Mouse (Mus musculus): ENCODE measurements around the gene Lrrc20.
"Not testable (repeated sequence)": the region's sequence is repeated elsewhere in the genome, so short reads cannot be mapped to it uniquely, and the experiment has no call there.

The Lrrc20 gene

GRCm38 (mm10) chr10:61475594-61476439 is at the start of gene Lrrc20:
TSS of gene Lrrc20 (plus strand) at chr10:61475801.
- DNase-seq: peak; percentile 90

DNA sequence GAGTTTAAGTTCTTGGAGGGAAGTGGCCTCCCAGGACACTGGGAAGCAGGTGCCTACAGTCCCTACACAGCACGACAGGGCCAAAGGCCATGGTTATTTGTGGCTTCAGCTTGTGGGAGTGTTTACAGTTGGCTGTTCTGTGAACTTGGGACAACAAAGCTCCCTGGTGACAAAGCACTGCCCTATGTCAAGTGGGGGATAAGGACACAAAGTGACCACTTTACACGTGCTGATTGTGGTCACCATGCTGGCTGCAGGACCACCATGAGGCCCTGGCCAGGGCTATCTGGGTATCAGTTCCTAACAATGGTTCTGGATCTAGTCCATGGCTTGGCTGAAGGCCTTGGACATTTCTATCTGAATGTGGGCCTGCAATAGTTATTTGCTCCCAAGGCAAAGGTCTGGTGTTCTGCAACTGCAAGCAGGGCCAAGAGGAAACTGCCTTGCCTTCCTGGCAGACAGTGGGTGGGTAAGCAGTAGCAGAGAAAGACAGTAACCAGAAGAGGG is 49.3 kb upstream of the Lrrc20 start:
- peak; percentile 51 for DNase-seq

DNA sequence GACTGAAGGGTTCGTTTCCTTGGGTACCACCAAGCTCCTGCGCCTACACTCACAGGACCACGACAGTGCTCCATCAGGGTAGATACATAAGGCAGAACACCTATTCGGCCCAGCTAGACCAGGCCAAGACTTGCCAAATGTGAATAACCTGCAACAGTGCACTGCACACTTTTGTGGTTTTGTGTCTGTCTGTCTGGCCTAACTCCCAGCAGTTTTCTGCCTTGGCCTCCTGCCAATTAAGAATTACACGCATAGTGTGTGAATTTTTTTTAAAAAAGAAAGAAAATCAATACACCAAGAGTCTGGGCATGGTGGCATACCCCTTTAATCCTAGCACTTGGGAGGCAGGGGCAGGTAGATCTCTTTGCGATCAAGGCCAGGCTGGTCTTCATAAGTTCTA is 47.6 kb upstream of the Lrrc20 start:
- no peak for DNase-seq

GRCm38 (mm10) chr10:61428416-61428815 is 47.2 kb upstream of the Lrrc20 start:
- no peak for DNase-seq

DNA sequence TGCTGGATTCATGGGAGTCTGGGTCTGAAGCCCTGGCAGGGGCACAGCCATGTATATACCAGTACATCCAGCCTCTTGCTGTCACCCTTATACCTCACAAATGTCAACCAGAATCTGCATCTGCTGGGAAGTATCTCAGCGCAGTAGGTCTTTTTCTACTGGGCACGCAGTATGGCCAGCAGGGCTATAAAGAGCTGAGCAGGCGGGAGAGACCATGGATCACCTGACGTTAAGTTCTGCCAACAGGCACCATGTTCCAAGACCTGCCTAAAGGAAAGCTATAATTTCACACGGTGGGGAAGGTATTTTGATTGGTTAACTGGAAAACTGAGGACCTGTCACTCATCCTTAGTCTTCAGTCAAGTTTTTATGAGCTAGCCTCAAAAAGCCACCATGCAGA is 46.6 kb upstream of the Lrrc20 start:
- DNase-seq: no peak

DNA sequence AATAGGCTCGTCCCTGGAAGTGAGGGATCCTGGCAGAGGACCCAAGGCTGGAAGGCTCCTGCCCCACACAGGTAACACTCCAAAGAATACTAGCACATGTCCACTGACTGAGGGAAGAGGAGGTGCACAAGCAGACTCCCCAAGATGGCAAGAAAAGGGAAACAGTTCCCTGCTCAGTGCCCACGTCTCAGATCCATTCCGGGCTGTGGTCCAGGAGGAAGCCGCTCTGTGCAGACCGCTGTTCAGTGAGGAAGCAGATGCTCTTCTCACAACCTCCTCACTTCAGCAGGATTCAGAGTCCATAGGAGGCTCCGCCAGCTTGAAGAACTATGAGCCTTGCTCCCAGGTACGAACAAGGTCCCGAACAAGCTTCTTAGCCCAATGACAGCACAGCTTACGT is 44.2 kb upstream of the Lrrc20 start:
- DNase-seq: no peak

GRCm38 (mm10) chr10:61440202-61440800 is 35.3 kb upstream of the Lrrc20 start:
- peak; percentile 76 for DNase-seq

- DNase-seq: no peak
Observed at GRCm38 (mm10) chr10:61443456-61443855, 32.1 kb upstream of the Lrrc20 start.

DNA sequence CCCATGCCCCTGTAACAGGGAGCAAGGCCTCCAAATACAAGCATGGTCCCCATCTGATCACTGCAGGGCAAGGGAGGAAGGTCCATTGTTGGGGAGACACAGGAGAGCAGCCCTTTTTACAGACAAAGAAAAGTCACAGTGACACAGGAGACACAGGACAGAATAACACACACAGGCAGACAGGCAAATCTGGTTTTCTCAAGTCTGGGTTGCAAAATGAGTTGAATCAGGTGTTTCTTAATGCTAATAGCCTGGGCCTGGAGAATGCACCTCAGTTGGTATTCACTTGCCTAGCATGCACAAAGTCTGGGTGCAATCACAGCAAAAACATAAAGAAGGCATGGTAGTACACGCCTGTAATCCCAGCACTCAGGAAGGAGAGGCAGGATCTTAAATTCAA is 31.7 kb upstream of the Lrrc20 start:
- DNase-seq: no peak

GRCm38 (mm10) chr10:61445016-61445415 is 30.6 kb upstream of the Lrrc20 start:
- no peak for DNase-seq

DNA sequence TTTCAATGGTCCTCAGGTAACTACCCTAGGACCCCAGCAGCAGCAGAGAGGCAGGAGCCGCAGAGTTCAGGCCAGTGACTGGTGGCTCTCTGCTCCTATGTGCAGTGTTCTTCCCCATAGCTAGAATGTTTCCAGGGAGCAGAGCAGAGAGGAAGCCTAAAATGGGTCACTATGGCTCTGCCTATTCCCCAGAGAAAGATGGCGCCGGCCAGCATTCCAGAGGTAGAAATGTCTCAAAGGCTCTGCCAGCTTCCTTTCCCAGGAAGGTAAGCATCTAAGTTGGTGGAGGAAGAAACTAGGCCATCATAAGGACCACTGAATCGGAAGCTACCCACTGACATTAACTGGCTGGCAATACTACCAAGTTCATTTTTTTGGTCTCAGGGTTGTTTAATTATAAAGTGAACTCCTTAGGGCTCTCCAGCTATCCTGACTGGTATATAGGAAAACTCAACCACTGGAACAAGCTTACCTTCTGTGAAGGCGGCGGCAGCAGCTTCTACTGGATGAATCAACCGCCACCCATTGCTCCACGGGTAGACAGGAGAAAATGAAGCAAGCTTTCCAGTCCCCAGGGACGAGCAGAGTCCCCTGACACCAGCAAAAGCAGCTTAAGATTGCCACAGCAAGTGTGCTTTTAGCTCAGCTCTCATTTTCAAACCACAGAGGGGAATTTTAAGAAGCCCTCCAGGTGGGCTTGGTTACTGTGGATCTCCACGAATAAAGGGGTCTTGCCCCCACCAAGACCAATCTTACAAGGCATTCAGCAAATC is 27.8 kb upstream of the Lrrc20 start:
- no peak for DNase-seq

DNA sequence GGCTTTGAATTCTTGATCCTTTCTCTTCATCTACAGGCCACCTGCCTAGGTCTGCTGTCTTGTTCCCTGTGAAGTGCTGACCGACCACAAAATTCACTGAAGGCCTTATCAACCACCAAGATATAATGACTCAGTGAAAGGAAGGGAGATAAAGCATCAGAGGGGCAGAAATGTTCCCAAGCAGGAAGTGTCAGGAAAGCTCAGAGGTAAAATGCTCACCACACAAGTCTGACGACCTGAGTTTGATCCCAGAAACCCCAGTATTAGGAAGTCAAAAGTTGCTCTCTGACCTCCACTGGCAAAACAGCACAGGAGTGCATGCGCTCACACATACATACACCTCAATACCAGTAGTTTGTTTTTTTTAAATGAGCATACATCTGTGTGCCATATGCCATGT is 26.8 kb upstream of the Lrrc20 start:
- DNase-seq: no peak

DNA sequence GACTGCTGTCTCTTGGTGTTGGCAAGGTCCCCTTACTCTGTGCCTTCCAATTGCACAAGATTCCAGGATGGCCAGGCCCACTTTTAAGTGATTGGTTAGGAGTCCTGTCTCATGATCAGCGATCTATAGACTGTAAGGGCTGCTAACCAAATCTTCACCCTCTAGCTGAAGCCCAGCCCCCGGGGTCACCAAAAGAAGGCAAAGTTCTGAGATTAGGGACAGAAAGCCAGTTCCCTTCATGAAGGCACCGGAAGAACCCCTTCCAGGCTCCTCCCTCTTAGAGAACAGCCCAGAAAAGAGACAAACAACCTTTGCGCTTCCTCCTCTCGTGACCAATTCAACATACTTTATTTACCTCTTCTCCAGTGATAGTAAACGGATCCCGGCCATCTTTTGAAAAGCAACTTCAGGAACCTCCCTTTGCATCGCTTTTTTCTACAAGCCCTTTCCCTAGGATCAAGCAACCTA is 24.1 kb upstream of the Lrrc20 start:
- DNase-seq: peak; percentile 58

DNA sequence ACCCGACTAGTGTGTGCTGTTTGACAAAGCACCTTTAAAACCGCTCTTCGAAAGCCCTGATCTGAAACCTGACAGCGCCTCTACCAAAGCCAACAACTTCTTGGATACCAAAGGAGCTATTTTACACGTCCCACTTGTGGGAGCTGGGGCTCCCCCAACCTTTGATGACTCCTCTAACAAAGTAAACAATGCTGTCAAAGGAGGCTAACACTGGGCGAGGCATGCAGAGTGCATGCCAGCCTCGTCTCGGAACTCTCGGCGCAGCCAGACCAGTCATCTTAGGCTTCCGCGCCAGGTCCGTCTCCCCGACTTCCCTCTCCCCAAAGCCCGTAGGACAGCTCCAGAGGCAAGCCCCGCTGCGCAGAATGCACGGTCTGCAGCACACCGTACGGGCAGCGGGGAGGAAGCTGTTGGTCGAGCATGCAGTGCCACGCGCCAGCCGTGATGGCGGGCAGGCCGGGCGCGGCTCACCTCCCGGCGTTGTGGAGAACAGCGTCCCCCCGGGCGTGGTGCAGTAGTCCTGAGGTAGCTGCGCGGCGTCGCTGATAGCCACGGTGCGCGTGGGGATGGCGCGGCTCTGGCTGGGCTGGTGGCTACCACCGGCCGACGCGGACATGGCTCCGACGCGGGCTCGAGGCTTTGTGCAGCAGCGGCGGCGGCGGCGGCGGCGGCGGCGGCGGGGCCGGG is 23.5 kb upstream of the Lrrc20 start:
- peak; percentile 64 for DNase-seq

GRCm38 (mm10) chr10:61452645-61453044 is 23.0 kb upstream of the Lrrc20 start, which contains the start of gene Eif4ebp2:
TSS of gene Eif4ebp2 (minus strand) at chr10:61452661.
- peak; percentile 99 for DNase-seq

- DNase-seq: not testable (repeated sequence)
Observed at GRCm38 (mm10) chr10:61453171-61453570, 22.4 kb upstream of the Lrrc20 start.

DNA sequence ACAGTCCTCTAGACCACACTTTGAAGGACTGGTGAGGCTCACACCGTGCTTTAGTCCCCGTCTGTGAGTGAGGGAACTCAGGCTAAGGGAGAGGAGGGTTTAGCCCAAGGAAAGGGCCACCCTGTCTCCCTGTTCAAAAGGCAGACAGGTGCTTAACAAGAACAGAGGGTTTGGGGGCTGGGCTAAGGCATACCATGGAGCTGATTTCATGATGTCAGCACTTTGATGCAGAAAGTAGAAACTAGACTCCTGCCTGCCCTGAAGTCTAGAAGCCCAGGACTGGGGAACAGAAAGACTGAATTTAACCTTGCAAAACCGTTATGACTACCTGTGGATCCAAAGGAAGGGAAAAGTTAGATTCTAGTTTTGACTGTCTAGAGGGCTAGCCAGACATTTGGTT is 18.4 kb upstream of the Lrrc20 start:
- no peak for DNase-seq

DNA sequence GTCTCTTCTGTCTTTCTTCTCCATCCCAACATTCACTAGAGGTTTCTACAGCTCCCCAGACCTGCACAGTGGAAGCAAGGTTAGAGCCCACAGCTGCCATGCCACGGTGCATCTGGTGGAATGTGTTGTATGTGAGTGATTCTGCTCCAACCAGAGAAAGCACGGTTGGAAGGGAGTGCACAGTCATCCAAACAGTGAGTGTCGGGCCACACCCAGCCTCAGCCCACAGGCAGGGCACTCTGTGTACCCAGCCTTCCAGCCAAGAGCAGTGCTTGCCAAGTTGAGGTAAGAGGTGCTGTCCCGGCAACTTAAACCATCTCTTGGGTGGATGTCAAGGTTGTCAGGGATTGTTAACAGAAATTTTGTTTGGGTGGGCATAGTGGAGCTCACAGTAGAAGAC is 10.6 kb upstream of the Lrrc20 start:
- DNase-seq: no peak

- peak; percentile 8 for DNase-seq
Observed at GRCm38 (mm10) chr10:61466242-61466641, 9.4 kb upstream of the Lrrc20 start.

DNA sequence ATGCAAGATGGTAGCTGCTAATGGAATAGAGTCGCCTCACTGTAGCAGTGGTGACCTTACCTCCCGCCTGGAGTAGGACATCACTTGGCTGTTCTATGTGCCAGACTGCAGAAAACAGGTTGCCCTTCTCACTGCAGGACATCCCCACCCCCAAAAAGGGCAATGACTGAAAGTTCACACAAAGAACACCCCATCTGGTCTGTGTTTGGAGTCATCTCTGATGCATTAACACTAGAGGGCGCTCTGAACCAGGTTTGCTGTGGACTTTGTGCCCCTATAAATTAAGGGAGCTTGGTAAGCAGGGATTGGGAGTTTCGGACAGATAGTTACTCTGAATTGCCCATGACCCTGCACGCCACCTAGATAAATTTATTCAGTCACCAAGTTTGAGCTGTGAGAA is 8.7 kb upstream of the Lrrc20 start:
- peak; percentile 21 for DNase-seq

GRCm38 (mm10) chr10:61468900-61469299 is 6.7 kb upstream of the Lrrc20 start:
- no peak for DNase-seq

DNA sequence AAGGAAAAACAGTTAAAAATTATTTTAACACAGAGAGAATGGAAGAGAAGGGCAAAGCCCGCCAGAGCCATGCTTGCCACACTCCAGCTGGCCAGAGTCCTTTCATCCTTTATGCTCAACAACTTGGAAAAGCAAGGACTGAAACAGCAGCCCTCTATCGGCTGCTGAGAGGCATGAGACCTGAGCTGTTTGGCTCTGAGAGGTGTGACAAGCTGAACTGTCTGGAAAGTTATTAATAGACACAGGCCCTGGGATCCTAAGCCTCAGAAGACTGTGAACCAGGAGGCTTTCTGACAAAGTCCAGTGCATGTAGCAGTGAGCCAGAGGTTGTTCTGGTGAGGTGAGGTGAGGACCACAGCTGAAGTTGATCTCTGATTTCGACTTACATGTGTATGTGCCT is 2.0 kb upstream of the Lrrc20 start:
- no peak for DNase-seq

DNA sequence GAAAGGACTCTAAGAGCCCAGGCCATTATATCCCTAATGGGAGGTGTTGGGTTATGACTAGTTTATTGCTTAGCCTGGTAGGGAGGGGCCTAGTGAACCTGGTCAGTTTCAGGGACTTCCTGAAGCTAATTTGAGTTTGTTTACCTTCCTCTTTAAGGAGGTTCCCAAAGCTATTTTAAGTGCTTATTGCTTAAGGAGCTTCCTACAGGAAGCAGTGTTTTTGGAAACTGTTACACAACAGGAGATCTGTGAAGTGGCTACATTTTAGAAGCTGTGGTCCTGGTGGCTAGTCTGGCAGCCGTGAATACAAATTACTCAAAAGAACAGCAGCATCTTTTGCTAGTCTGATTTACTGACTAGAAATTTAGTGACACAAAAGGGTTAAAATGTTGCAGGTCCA is 1.3 kb upstream of the Lrrc20 start:
- no peak for DNase-seq

All from kidney, adult 18-20 months (tissue).